Mouse (Mus musculus): ENCODE measurements around the gene Homer1. TPM values are rescaled to one million over a fixed set of nuclear protein-coding genes. Genes with fewer than 3 reads are reported as not detected.

The Homer1 gene
- polyA plus RNA-seq, 1 experiment: 4.8 TPM

DNA sequence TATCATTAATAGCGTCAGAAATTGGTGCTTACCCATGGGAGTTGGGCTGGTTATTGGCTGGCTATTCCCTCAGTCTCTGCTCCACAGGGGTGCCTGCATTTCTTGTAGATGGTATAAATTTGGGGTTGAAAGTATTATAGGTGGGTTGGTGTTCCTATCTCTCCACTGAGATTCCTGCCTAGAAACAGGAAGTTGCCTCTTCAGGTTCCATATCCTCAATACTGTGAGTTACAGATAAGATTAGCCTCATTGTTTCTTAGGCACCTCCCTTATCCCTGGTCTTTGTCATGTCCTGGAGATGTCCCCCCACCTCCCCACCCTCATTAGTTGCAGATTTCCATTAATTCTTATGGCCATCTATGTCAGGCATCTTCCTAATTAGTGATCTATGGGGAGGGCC, 85.0 kb downstream of the Homer1 start:
- no peaks in the 10 kb centered on the region for H3K27me3 ChIP-seq (ENCODE audit: control insufficient read depth, insufficient read depth, insufficient read length)
- no peaks in the 10 kb centered on the region for H3K36me3 ChIP-seq (ENCODE audit: control insufficient read depth, insufficient read depth)
- H3ac ChIP-seq (ENCODE audit: control insufficient read depth, insufficient read length, low read depth): no peak overlapping the region
- H3K79me3 ChIP-seq (ENCODE audit: low read depth): no peaks in the 10 kb centered on the region
- no peak overlapping the region for H3K4me3 ChIP-seq (ENCODE audit: insufficient read depth, poor library complexity, severe bottlenecking)
- no peaks in the 10 kb centered on the region for H3K79me2 ChIP-seq (ENCODE audit: control insufficient read depth, insufficient read depth)
- TF ChIP-seq CTCF (IDR thresholded peaks at IDR 0.05; ENCODE audit: control insufficient read depth, insufficient read depth, insufficient read length) (no peak), FOSL1 (IDR thresholded peaks at IDR 0.05; ENCODE audit: insufficient read depth, low read length, poor library complexity, severe bottlenecking) (no peak), MAX (IDR thresholded peaks at IDR 0.05) (no peak), MYOG (IDR thresholded peaks at IDR 0.05; ENCODE audit: control insufficient read depth, extremely low read depth, insufficient read length) (no peak), USF1 (IDR thresholded peaks at IDR 0.05; ENCODE audit: low read depth) (no peak), CEBPB (IDR thresholded peaks at IDR 0.05; ENCODE audit: low read depth) (no peak), MYOD1 (IDR thresholded peaks at IDR 0.05; ENCODE audit: control insufficient read depth, insufficient read length, low read depth) (no peak)

GRCm38 (mm10) chr13:93385147-93385546, 85.7 kb downstream of the Homer1 start:
- TF ChIP-seq CTCF (IDR thresholded peaks at IDR 0.05; ENCODE audit: control insufficient read depth, insufficient read depth, insufficient read length) (no peak), CEBPB (IDR thresholded peaks at IDR 0.05; ENCODE audit: low read depth) (no peak), USF1 (IDR thresholded peaks at IDR 0.05; ENCODE audit: low read depth) (no peak), MYOG (IDR thresholded peaks at IDR 0.05; ENCODE audit: control insufficient read depth, extremely low read depth, insufficient read length) (no peak), FOSL1 (IDR thresholded peaks at IDR 0.05; ENCODE audit: insufficient read depth, low read length, poor library complexity, severe bottlenecking) (no peak), MYOD1 (IDR thresholded peaks at IDR 0.05; ENCODE audit: control insufficient read depth, insufficient read length, low read depth) (no peak), MAX (IDR thresholded peaks at IDR 0.05) (no peak)

GRCm38 (mm10) chr13:93387440-93387839, 88.0 kb downstream of the Homer1 start:
- TF ChIP-seq USF1 (IDR thresholded peaks at IDR 0.05; ENCODE audit: low read depth) (no peak), CTCF (IDR thresholded peaks at IDR 0.05; ENCODE audit: control insufficient read depth, insufficient read depth, insufficient read length) (no peak), MYOD1 (IDR thresholded peaks at IDR 0.05; ENCODE audit: control insufficient read depth, insufficient read length, low read depth) (no peak), FOSL1 (IDR thresholded peaks at IDR 0.05; ENCODE audit: insufficient read depth, low read length, poor library complexity, severe bottlenecking) (no peak), CEBPB (IDR thresholded peaks at IDR 0.05; ENCODE audit: low read depth) (no peak), MYOG (IDR thresholded peaks at IDR 0.05; ENCODE audit: control insufficient read depth, extremely low read depth, insufficient read length) (no peak), MAX (IDR thresholded peaks at IDR 0.05) (no peak)
- H3K79me3 ChIP-seq (ENCODE audit: low read depth): no peaks in the 10 kb centered on the region
- no peaks in the 10 kb centered on the region for H3K79me2 ChIP-seq (ENCODE audit: control insufficient read depth, insufficient read depth)
- H3K36me3 ChIP-seq (ENCODE audit: control insufficient read depth, insufficient read depth): no peaks in the 10 kb centered on the region
- no peak overlapping the region for H3ac ChIP-seq (ENCODE audit: control insufficient read depth, insufficient read length, low read depth)
- H3K4me3 ChIP-seq (ENCODE audit: insufficient read depth, poor library complexity, severe bottlenecking): no peak overlapping the region
- H3K27me3 ChIP-seq (ENCODE audit: control insufficient read depth, insufficient read depth, insufficient read length): no peaks in the 10 kb centered on the region

More at GRCm38 (mm10) chr13:93385147-93385546, 85.7 kb downstream of the Homer1 start:
- Histone ChIP-seq H3K36me3 (ENCODE audit: control insufficient read depth, insufficient read depth) (no peaks in the 10 kb centered on the region), H3K79me3 (ENCODE audit: low read depth) (no peaks in the 10 kb centered on the region), H3K27me3 (ENCODE audit: control insufficient read depth, insufficient read depth, insufficient read length) (no peaks in the 10 kb centered on the region), H3K4me3 (ENCODE audit: insufficient read depth, poor library complexity, severe bottlenecking) (no peak overlapping the region), H3K79me2 (ENCODE audit: control insufficient read depth, insufficient read depth) (no peaks in the 10 kb centered on the region), H3ac (ENCODE audit: control insufficient read depth, insufficient read length, low read depth) (no peak overlapping the region)

GRCm38 (mm10) chr13:93388594-93389241, 89.3 kb downstream of the Homer1 start:
- Histone ChIP-seq H3ac (ENCODE audit: control insufficient read depth, insufficient read length, low read depth) (no peak overlapping the region), H3K79me3 (ENCODE audit: low read depth) (no peaks in the 10 kb centered on the region), H3K4me3 (ENCODE audit: insufficient read depth, poor library complexity, severe bottlenecking) (no peak overlapping the region), H3K79me2 (ENCODE audit: control insufficient read depth, insufficient read depth) (no peaks in the 10 kb centered on the region), H3K36me3 (ENCODE audit: control insufficient read depth, insufficient read depth) (no peaks in the 10 kb centered on the region), H3K27me3 (ENCODE audit: control insufficient read depth, insufficient read depth, insufficient read length) (no peaks in the 10 kb centered on the region)
- TF ChIP-seq MAX (IDR thresholded peaks at IDR 0.05) (no peak), MYOD1 (IDR thresholded peaks at IDR 0.05; ENCODE audit: control insufficient read depth, insufficient read length, low read depth) (no peak), MYOG (IDR thresholded peaks at IDR 0.05; ENCODE audit: control insufficient read depth, extremely low read depth, insufficient read length) (no peak)

- Histone ChIP-seq H3K27me3 (ENCODE audit: control insufficient read depth, insufficient read depth, insufficient read length) (no peaks in the 10 kb centered on the region), H3ac (ENCODE audit: control insufficient read depth, insufficient read length, low read depth) (no peak overlapping the region), H3K4me3 (ENCODE audit: insufficient read depth, poor library complexity, severe bottlenecking) (no peak overlapping the region), H3K79me3 (ENCODE audit: low read depth) (no peaks in the 10 kb centered on the region), H3K79me2 (ENCODE audit: control insufficient read depth, insufficient read depth) (no peaks in the 10 kb centered on the region), H3K36me3 (ENCODE audit: control insufficient read depth, insufficient read depth) (no peaks in the 10 kb centered on the region)
- TF ChIP-seq MYOG (IDR thresholded peaks at IDR 0.05; ENCODE audit: control insufficient read depth, extremely low read depth, insufficient read length) (no peak), FOSL1 (IDR thresholded peaks at IDR 0.05; ENCODE audit: insufficient read depth, low read length, poor library complexity, severe bottlenecking) (no peak), MAX (IDR thresholded peaks at IDR 0.05) (no peak), CEBPB (IDR thresholded peaks at IDR 0.05; ENCODE audit: low read depth) (no peak), CTCF (IDR thresholded peaks at IDR 0.05; ENCODE audit: control insufficient read depth, insufficient read depth, insufficient read length) (no peak), USF1 (IDR thresholded peaks at IDR 0.05; ENCODE audit: low read depth) (no peak), MYOD1 (IDR thresholded peaks at IDR 0.05; ENCODE audit: control insufficient read depth, insufficient read length, low read depth) (no peak)
Measured at GRCm38 (mm10) chr13:93389242-93389625, 89.8 kb downstream of the Homer1 start.
